Mouse (Mus musculus): ENCODE results near the gene A630089N07Rik.

Gene A630089N07Rik

GRCm38 (mm10) chr16:97961381-97962150, 120.7 kb downstream of the A630089N07Rik start:
- no peak for DNase-seq

- no peak for DNase-seq
Measured at GRCm38 (mm10) chr16:97960348-97960747, 121.9 kb downstream of the A630089N07Rik start.

DNA sequence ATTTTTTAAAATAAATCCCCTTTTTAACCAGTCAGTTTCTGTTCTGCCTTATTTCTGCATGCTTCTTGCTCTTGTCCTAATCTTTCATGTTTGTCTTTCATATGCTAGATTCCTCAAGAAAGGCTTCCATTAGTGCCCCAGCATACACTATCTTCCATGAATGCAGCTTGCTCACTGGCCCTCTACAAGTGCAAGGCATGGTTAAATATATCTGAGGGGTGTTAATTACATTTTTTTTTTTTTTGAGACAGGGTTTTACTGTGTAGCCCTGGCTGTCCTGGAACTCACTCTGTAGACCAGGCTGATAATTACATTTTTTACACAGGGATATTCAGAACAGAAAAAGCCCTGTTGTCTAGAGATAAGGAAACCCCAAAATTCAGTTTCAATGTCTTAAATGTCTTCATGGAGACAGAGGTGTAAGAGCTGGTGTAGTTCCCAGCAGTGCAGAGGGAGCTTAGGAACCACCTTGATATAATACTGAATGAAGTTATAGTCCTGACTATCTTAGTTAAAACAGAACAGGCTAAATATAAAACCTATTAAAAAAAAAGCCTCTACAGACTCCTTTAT, 123.8 kb downstream of the A630089N07Rik start:
- no peak for DNase-seq

GRCm38 (mm10) chr16:97957626-97958025, 124.6 kb downstream of the A630089N07Rik start:
- DNase-seq: no peak

- DNase-seq: no peak
Measured at GRCm38 (mm10) chr16:97956011-97956410, 126.2 kb downstream of the A630089N07Rik start.

DNA sequence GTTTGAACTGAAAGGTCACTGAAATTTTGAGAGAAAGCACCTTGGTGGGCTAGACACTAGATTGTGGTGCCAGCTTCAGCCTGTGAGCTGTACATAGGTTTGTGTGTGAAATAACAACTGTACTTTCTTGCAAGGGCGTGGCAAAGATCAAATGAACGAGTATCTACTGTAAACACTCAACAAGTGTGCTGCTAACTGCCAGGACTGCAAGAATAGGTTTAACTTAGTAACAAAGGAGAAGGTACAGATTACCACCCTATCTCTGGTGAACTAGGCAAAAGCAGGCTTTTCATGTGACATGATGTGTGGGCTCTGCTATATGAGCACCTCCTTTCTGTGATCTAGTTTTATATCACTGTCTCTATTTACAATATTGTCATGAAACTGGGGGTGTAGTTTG, 128.9 kb downstream of the A630089N07Rik start:
- DNase-seq: no peak

- no peak for DNase-seq
Measured at GRCm38 (mm10) chr16:97952801-97953200, 129.4 kb downstream of the A630089N07Rik start.

- no peak for DNase-seq
Measured at GRCm38 (mm10) chr16:97952371-97952770, 129.9 kb downstream of the A630089N07Rik start.

Data from lung, postnatal 14 days (tissue).